Mouse (Mus musculus) splenic B cell, adult 2 months (primary cell): ENCODE data around the gene Baiap3.

Experiments
- DNase-seq: peaks from one replicate; pipeline ENCODE4 v3.0.0-alpha.2; 2011; ENCODE audit warnings: low read depth, low spot score
- H3K27me3 ChIP-seq: 2 replicates; pipeline ENCODE4 v1.6.1; 2012; ENCODE audit warnings: mild to moderate bottlenecking, low read length, moderate library complexity, mixed read lengths; ENCODE audit not compliant: control insufficient read depth, poor library complexity, insufficient read depth, severe bottlenecking
- H3K36me3 ChIP-seq: 2 replicates; pipeline ENCODE4 v1.6.1; 2012; ENCODE audit warnings: mild to moderate bottlenecking, low read length, moderate library complexity, mixed read lengths; ENCODE audit not compliant: control insufficient read depth, poor library complexity, insufficient read depth, severe bottlenecking

The Baiap3 gene

GRCm38 (mm10) chr17:25202401-25202800 is 53.8 kb downstream of the Baiap3 start:
- peaks cover 22% of the 10 kb centered on the region for H3K36me3 ChIP-seq
- no peaks in the 10 kb centered on the region for H3K27me3 ChIP-seq
- DNase-seq = no peak
